Mouse (Mus musculus) spleen, postnatal 10 days (tissue): ENCODE measurements around the gene Tnik.

ENCODE experiments used
- DNase-seq, 2 experiments: peaks; one replicate each; pipeline ENCODE4 v3.0.0; 2021 to 2022; ENCODE audit warnings: low spot score in 2 of 2

The Tnik gene

GRCm38 (mm10) chr3:28263002-28263947 lies at the start of gene Tnik:
Gene Tnik (plus strand): TSS chr3:28263214.
- peak; percentile 8 to 65 for DNase-seq

- no peak for DNase-seq
Measured at GRCm38 (mm10) chr3:28214886-28215311, 48.1 kb upstream of the Tnik start.

- DNase-seq: no peak
Measured at GRCm38 (mm10) chr3:28217001-28217400, 46.0 kb upstream of the Tnik start.

GRCm38 (mm10) chr3:28219533-28219932 lies 43.5 kb upstream of the Tnik start:
- no peak for DNase-seq

GRCm38 (mm10) chr3:28219964-28220363 lies 43.0 kb upstream of the Tnik start:
- DNase-seq: no peak

GRCm38 (mm10) chr3:28224437-28225356 lies 38.3 kb upstream of the Tnik start:
- no peak for DNase-seq

- no peak for DNase-seq
Measured at GRCm38 (mm10) chr3:28225357-28225905, 37.6 kb upstream of the Tnik start.

- DNase-seq: no peak
Measured at GRCm38 (mm10) chr3:28226181-28226580, 36.8 kb upstream of the Tnik start.

GRCm38 (mm10) chr3:28228930-28229329 lies 34.1 kb upstream of the Tnik start:
- no peak for DNase-seq

GRCm38 (mm10) chr3:28229503-28229902 lies 33.5 kb upstream of the Tnik start:
- DNase-seq: no peak

- no peak for DNase-seq
Measured at GRCm38 (mm10) chr3:28232885-28233284, 30.1 kb upstream of the Tnik start.

- no peak for DNase-seq
Measured at GRCm38 (mm10) chr3:28234179-28234578, 28.8 kb upstream of the Tnik start.

GRCm38 (mm10) chr3:28236689-28237088 lies 26.3 kb upstream of the Tnik start:
- DNase-seq: no peak

- no peak for DNase-seq
Measured at GRCm38 (mm10) chr3:28238136-28238535, 24.9 kb upstream of the Tnik start.

GRCm38 (mm10) chr3:28242561-28242960 lies 20.5 kb upstream of the Tnik start:
- DNase-seq: no peak

GRCm38 (mm10) chr3:28244244-28244890 lies 18.6 kb upstream of the Tnik start:
- DNase-seq: no peak

GRCm38 (mm10) chr3:28248255-28248957 lies 14.6 kb upstream of the Tnik start:
- DNase-seq: no peak

GRCm38 (mm10) chr3:28255711-28256110 lies 7.3 kb upstream of the Tnik start:
- DNase-seq: no peak

GRCm38 (mm10) chr3:28262371-28263001 lies 528 bp upstream of the Tnik start:
- peak; percentile 19 to 33 for DNase-seq
